Comparison of ENCODE assay signal across 11 mouse cellular contexts in genomic region chr8:125423861-125424260, GRCm38 (mm10).
DNase-seq lines count a peak whose midpoint lies in the region; ATAC-seq and TF ChIP-seq lines count a peak whose summit lies in the region.
"Had no signal": no experiment of that assay in that cellular context is flagged by ENCODE, and none has a peak within 500 bp of the region (broad histone marks: within the 10 kb centered on the region; RNA-seq: fewer than 3 reads in every experiment).

No protein-coding gene starts in this region.

- peak overlapping the region; percentile 35 for H3K27ac ChIP-seq in midbrain, embryonic 10.5 days (replicated peaks)
- no peak overlapping the region for H3K27ac ChIP-seq in midbrain, postnatal 0 days (ENCODE audit: low read depth, low read length)
- H3K27ac ChIP-seq in heart, embryonic 14.5 days (replicated peaks in 1 of 2; ENCODE audit: control insufficient read depth in 1 of 2, insufficient read depth in 1 of 2, low read depth in 2 of 2, low read length in 2 of 2), result no peak overlapping the region
- H3K27ac ChIP-seq: embryonic facial prominence, embryonic 15.5 days; left cerebral cortex, adult 2 months had no signal

- H3K4me1 ChIP-seq in midbrain, embryonic 10.5 days, result peaks cover 47% of the 10 kb centered on the region
- H3K4me1 ChIP-seq in midbrain, postnatal 0 days (ENCODE audit: insufficient read depth, low read length), result 0 out of 2 replicates have a peak, but pooled peaks cover 6% of the 10 kb centered on the region
- peaks cover 8 to 24% of the 10 kb centered on the region in 2 experiments; a peak in 3 of 4 replicates for H3K4me1 ChIP-seq in heart, embryonic 14.5 days (ENCODE audit: control insufficient read depth in 2 of 2, insufficient read depth in 2 of 2, low read length in 2 of 2)
- H3K4me1 ChIP-seq: embryonic facial prominence, embryonic 15.5 days had no signal

- H3K4me3 ChIP-seq in midbrain, embryonic 10.5 days, result no peak overlapping the region
- no peak overlapping the region for H3K4me3 ChIP-seq in midbrain, postnatal 0 days (ENCODE audit: low read depth, low read length)
- no peak overlapping the region for H3K4me3 ChIP-seq in heart, embryonic 14.5 days (ENCODE audit: control insufficient read depth in 1 of 2, insufficient read depth in 1 of 2, low read depth in 1 of 2, low read length in 2 of 2)
- H3K4me3 ChIP-seq: embryonic facial prominence, embryonic 15.5 days; left cerebral cortex, adult 2 months had no signal

- no peak; the same call in 1 of the 2 replicates for ATAC-seq in midbrain, postnatal 0 days (ENCODE audit: low FRiP score)
- ATAC-seq in heart, embryonic 14.5 days (ENCODE audit: insufficient number of reproducible peaks, insufficient read depth, low FRiP score, low read depth), result 0 out of 2 replicates have a peak, but pooled peaks have one; percentile 37

- 61% methylated on average over 10 of the region's 10 CpGs for WGBS in midbrain, embryonic 10.5 days
- 48% methylated on average over 10 of the region's 10 CpGs for WGBS in midbrain, postnatal 0 days
- 53% methylated on average over 10 of the region's 10 CpGs for WGBS in heart, embryonic 14.5 days

- no peak for TF ChIP-seq CTCF in midbrain, postnatal 0 days (IDR thresholded peaks at IDR 0.05)

- H3K9me3 ChIP-seq in midbrain, embryonic 10.5 days (replicated peaks), result no peaks in the 10 kb centered on the region
- H3K9me3 ChIP-seq in midbrain, postnatal 0 days (ENCODE audit: low read length), result no peaks in the 10 kb centered on the region
- no peaks in the 10 kb centered on the region for H3K9me3 ChIP-seq in heart, embryonic 14.5 days (ENCODE audit: control insufficient read depth, low read length)
- H3K9me3 ChIP-seq: embryonic facial prominence, embryonic 15.5 days had no signal

- H3K36me3 ChIP-seq in midbrain, embryonic 10.5 days, result peaks cover 45% of the 10 kb centered on the region
- H3K36me3 ChIP-seq in midbrain, postnatal 0 days (ENCODE audit: insufficient read depth, low read length), result peaks cover 13% of the 10 kb centered on the region
- H3K36me3 ChIP-seq in heart, embryonic 14.5 days (ENCODE audit: control insufficient read depth, insufficient read depth, low read length), result peaks cover 82% of the 10 kb centered on the region

- H3K27me3 ChIP-seq in midbrain, embryonic 10.5 days (ENCODE audit: low read depth, poor library complexity, severe bottlenecking), result 0 out of 2 replicates have a peak, but pooled peaks cover 8% of the 10 kb centered on the region
- no peaks in the 10 kb centered on the region; the same call in 1 of the 2 replicates for H3K27me3 ChIP-seq in midbrain, postnatal 0 days (ENCODE audit: insufficient read depth, low read length)
- no peaks in the 10 kb centered on the region for H3K27me3 ChIP-seq in heart, embryonic 14.5 days (ENCODE audit: control insufficient read depth, insufficient read depth, low read length)
- H3K27me3 ChIP-seq: embryonic facial prominence, embryonic 15.5 days had no signal

- DNase-seq in midbrain, embryonic 10.5 days (ENCODE audit: low spot score), result no peak
- no peak for DNase-seq in midbrain, postnatal 0 days (ENCODE audit: low spot score)
- DNase-seq in kidney, postnatal 25 days, result peak; percentile 6 to 60
- DNase-seq in retina, embryonic 14.5 days (ENCODE audit: low spot score), result peak; percentile 45
- no peak for DNase-seq in adrenal gland, postnatal 10 days
- DNase-seq in cerebellum, adult 9-10 months, result no peak
- DNase-seq in layer of hippocampus, postnatal 36 days, result no peak
- DNase-seq: cerebellum, adult 11 months had no signal

- H3K4me2 ChIP-seq in midbrain, postnatal 0 days (ENCODE audit: low read depth, low read length, poor library complexity, severe bottlenecking), result no peak overlapping the region
- no peak overlapping the region for H3K4me2 ChIP-seq in heart, embryonic 14.5 days (ENCODE audit: low read length)
- H3K4me2 ChIP-seq: embryonic facial prominence, embryonic 15.5 days had no signal

- no peak overlapping the region for H3K9ac ChIP-seq in midbrain, postnatal 0 days (replicated peaks; ENCODE audit: low read length, poor library complexity, severe bottlenecking)
- H3K9ac ChIP-seq in heart, embryonic 14.5 days (ENCODE audit: low read length), result no peak overlapping the region
- H3K9ac ChIP-seq: embryonic facial prominence, embryonic 15.5 days had no signal

Comparison
In these comparisons a context has a peak if more than half of its experiments do, and no peak if none do; other contexts are left out.
1. DNase-seq: peak in kidney, postnatal 25 days (2 of 2) and retina, embryonic 14.5 days (single experiment); none in midbrain, embryonic 10.5 days (single experiment), midbrain, postnatal 0 days (single experiment), adrenal gland, postnatal 10 days (single experiment), cerebellum, adult 9-10 months (single experiment) and layer of hippocampus, postnatal 36 days (0 of 2).